Mouse (Mus musculus): ENCODE results near the gene Aqp3.

- TF ChIP-seq POLR2A (IDR thresholded peaks at IDR 0.05; ENCODE audit: borderline replicate concordance, insufficient read depth, low read length), result no peak
- TF ChIP-seq CTCF (IDR thresholded peaks at IDR 0.05; ENCODE audit: borderline replicate concordance, insufficient read depth, low read depth, low read length), result no peak
Measured at GRCm38 (mm10) chr4:41096169-41096568, 1.8 kb downstream of the Aqp3 start.

Data from cerebellum, adult 2 months (tissue).